ENCODE assay signal across 8 mouse cellular contexts in the genomic region with DNA sequence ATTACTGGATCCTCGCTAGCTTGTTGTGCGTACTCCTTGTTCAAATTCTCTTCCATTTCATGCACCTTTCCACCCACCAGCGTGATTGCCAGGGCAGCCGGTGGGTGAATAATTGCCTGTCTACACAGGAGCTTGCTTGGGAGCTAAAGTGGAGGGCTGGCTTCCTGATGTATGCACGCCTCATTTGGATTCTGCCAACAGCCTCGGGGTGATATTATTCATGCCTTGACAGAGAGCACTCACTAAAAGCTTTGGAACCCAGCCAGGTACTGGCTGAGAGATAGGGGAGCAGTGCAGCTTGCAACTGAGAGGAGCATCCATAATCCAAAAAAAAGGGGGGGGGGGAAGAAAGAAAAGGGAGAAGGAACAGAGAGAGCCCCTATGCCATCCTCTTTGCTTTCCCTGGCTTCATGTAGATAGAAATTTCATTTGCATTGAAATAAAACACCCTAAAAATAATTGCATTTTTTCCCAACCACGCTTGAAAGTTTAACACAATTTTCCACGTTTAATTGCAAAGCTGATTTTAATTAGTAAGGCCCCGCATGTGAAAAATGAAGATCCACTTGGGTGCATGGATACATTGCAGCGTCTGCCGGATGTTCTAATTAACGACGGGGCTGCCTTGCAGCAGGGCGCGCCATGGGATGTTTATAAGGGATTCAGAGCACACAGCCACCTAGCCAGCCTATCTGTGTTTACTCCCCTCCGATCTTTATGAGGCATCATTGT.
DNase-seq lines count a peak whose midpoint lies in the region; ATAC-seq lines count a peak whose summit lies in the region.

No protein-coding gene starts in this region.

- 46% methylated on average over 16 of the region's 16 CpGs for WGBS in embryonic facial prominence, embryonic 12.5 days
- WGBS in hindbrain, embryonic 16.5 days, result 9% methylated on average over 16 of the region's 16 CpGs
- WGBS in limb, embryonic 13.5 days, result 11% methylated on average over 16 of the region's 16 CpGs
- 21% methylated on average over 16 of the region's 16 CpGs for WGBS in stomach, embryonic 14.5 days

- H3K36me3 ChIP-seq in embryonic facial prominence, embryonic 12.5 days, result no peaks in the 10 kb centered on the region
- H3K36me3 ChIP-seq in hindbrain, embryonic 16.5 days (ENCODE audit: control insufficient read depth, insufficient read depth, low read length), result no peaks in the 10 kb centered on the region; the same call in 1 of the 2 replicates
- H3K36me3 ChIP-seq in limb, embryonic 13.5 days, result no peaks in the 10 kb centered on the region
- H3K36me3 ChIP-seq in stomach, embryonic 14.5 days (ENCODE audit: control insufficient read depth, insufficient read depth, low read length), result no peaks in the 10 kb centered on the region

- H3K9ac ChIP-seq in embryonic facial prominence, embryonic 12.5 days, result no peak overlapping the region
- no peak overlapping the region; the same call in 1 of the 2 replicates for H3K9ac ChIP-seq in hindbrain, embryonic 16.5 days (ENCODE audit: low read depth, low read length)
- no peak overlapping the region for H3K9ac ChIP-seq in limb, embryonic 13.5 days
- no peak overlapping the region for H3K9ac ChIP-seq in stomach, embryonic 14.5 days (replicated peaks; ENCODE audit: low read depth, low read length)

- H3K4me1 ChIP-seq in embryonic facial prominence, embryonic 12.5 days, result 0 out of 2 replicates have a peak, but pooled peaks cover 10% of the 10 kb centered on the region
- H3K4me1 ChIP-seq in hindbrain, embryonic 16.5 days (ENCODE audit: control insufficient read depth, insufficient read depth, low read depth, low read length), result peaks cover 14% of the 10 kb centered on the region
- peaks cover 9% of the 10 kb centered on the region for H3K4me1 ChIP-seq in limb, embryonic 13.5 days
- H3K4me1 ChIP-seq in stomach, embryonic 14.5 days (ENCODE audit: control insufficient read depth, insufficient read depth, low read length), result no peaks in the 10 kb centered on the region

- ATAC-seq in embryonic facial prominence, embryonic 12.5 days (ENCODE audit: insufficient number of reproducible peaks, insufficient read depth, low FRiP score, low TSS enrichment), result peak; percentile 47; the same call in 1 of the 2 replicates
- ATAC-seq in hindbrain, embryonic 16.5 days, result peak; percentile 89
- ATAC-seq in limb, embryonic 13.5 days (ENCODE audit: low FRiP score, low read depth), result no peak
- peak; percentile 74; the same call in 1 of the 2 replicates for ATAC-seq in stomach, embryonic 14.5 days (ENCODE audit: insufficient number of reproducible peaks, insufficient read depth, low FRiP score, low read depth)

- H3K27ac ChIP-seq in embryonic facial prominence, embryonic 12.5 days, result no peak overlapping the region
- H3K27ac ChIP-seq in hindbrain, embryonic 16.5 days (ENCODE audit: low read depth, low read length), result peak overlapping the region; percentile 60
- H3K27ac ChIP-seq in limb, embryonic 13.5 days, result no peak overlapping the region
- H3K27ac ChIP-seq in stomach, embryonic 14.5 days (ENCODE audit: low read length), result no peak overlapping the region

- H3K4me2 ChIP-seq in embryonic facial prominence, embryonic 12.5 days (replicated peaks), result no peak overlapping the region
- peak overlapping the region; percentile 13 for H3K4me2 ChIP-seq in hindbrain, embryonic 16.5 days (ENCODE audit: low read length)
- H3K4me2 ChIP-seq in limb, embryonic 13.5 days (replicated peaks), result peak overlapping the region; percentile 39
- no peak overlapping the region for H3K4me2 ChIP-seq in stomach, embryonic 14.5 days (replicated peaks; ENCODE audit: low read depth, low read length)

- H3K4me3 ChIP-seq in embryonic facial prominence, embryonic 12.5 days, result no peak overlapping the region
- no peak overlapping the region for H3K4me3 ChIP-seq in hindbrain, embryonic 16.5 days (ENCODE audit: low read length)
- no peak overlapping the region for H3K4me3 ChIP-seq in limb, embryonic 13.5 days
- H3K4me3 ChIP-seq in stomach, embryonic 14.5 days (ENCODE audit: low read depth, low read length), result no peak overlapping the region

- H3K9me3 ChIP-seq in embryonic facial prominence, embryonic 12.5 days, result no peaks in the 10 kb centered on the region
- no peaks in the 10 kb centered on the region for H3K9me3 ChIP-seq in hindbrain, embryonic 16.5 days (ENCODE audit: control insufficient read depth, low read length)
- H3K9me3 ChIP-seq in limb, embryonic 13.5 days, result no peaks in the 10 kb centered on the region
- no peaks in the 10 kb centered on the region for H3K9me3 ChIP-seq in stomach, embryonic 14.5 days (ENCODE audit: control insufficient read depth, low read depth, low read length)

- H3K27me3 ChIP-seq in embryonic facial prominence, embryonic 12.5 days, result no peaks in the 10 kb centered on the region
- H3K27me3 ChIP-seq in hindbrain, embryonic 16.5 days (replicated peaks; ENCODE audit: control insufficient read depth, insufficient read depth, low read length), result no peaks in the 10 kb centered on the region
- peaks cover 5% of the 10 kb centered on the region; the same call in 1 of the 2 replicates for H3K27me3 ChIP-seq in limb, embryonic 13.5 days
- H3K27me3 ChIP-seq in stomach, embryonic 14.5 days (ENCODE audit: control insufficient read depth, insufficient read depth, low read length), result no peaks in the 10 kb centered on the region

- DNase-seq in urinary bladder, postnatal 14 days (ENCODE audit: low spot score), result peak; percentile 26
- DNase-seq in urinary bladder, postnatal 25 days (ENCODE audit: low spot score), result no peak
- DNase-seq in thymus, postnatal 25 days, result no peak
- no peak for DNase-seq in B cell, adult 2 months

Comparison
In these comparisons a context has a peak if more than half of its experiments do, and no peak if none do; other contexts are left out.
1. H3K4me2 ChIP-seq: peak in hindbrain, embryonic 16.5 days (single experiment) and limb, embryonic 13.5 days (single experiment); none in embryonic facial prominence, embryonic 12.5 days (single experiment) and stomach, embryonic 14.5 days (single experiment).